Mouse (Mus musculus) cortical plate, adult 2 months (tissue): ENCODE results near the gene Ccdc142.

Experiments used
- CTCF ChIP-seq: fragments of 200-500 bp; IDR thresholded peaks from 2 replicates; pipeline ENCODE4 v1.5.1; 2011; ENCODE audit warnings: mild to moderate bottlenecking, control low read depth, low read length; ENCODE audit not compliant: insufficient read depth; ENCODE audit errors: extremely low read depth
- POLR2A ChIP-seq: fragments of 200-500 bp; IDR thresholded peaks from 2 replicates; pipeline ENCODE4 v1.6.1; 2011; ENCODE audit warnings: mild to moderate bottlenecking, low read length, control low read depth; ENCODE audit not compliant: insufficient read depth; ENCODE audit errors: extremely low read depth

GRCm38 (mm10) chr6:83145805-83146204 is 44.4 kb downstream of the Ccdc142 start:
- no peak for TF ChIP-seq POLR2A
- no peak for TF ChIP-seq CTCF
